Mouse (Mus musculus) cerebellum, adult 2 months (tissue): ENCODE measurements at regions not wholly inside any gene's neighbourhood (a gene's known extent, or its start where the extent isn't known, plus 50 kb on each side); places are given as distances from the start of the nearest gene placed in this dataset.

Source experiments
- CTCF ChIP-seq: fragments of 200-500 bp; IDR thresholded peaks from 2 replicates; pipeline ENCODE4 v1.5.1; 2011; ENCODE audit warnings: low read depth, mild to moderate bottlenecking, control low read depth, low read length, moderate library complexity, borderline replicate concordance; ENCODE audit not compliant: insufficient read depth
- POLR2A ChIP-seq: fragments of 200-500 bp; IDR thresholded peaks from 2 replicates; pipeline ENCODE4 v1.6.1; 2011; ENCODE audit warnings: low read length, control low read depth, borderline replicate concordance; ENCODE audit not compliant: insufficient read depth

DNA sequence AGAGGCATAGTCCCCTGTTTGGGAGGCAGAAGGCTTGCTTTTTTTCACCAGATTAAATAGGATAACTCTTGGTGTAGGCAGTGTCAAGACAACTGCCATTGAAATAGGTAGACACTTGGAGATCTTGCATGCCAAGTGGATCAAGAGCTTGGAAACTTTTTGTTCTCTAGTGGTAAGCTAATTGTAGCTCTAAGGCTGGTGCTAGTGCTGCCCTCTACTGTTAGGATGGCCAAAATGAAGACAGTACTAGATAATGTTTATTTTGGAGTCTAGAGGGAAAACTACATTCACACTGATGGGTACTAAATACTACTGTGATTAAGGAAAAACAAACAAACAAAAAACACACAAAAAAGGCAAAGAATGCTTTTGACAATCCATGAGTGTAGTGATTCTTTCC is 1428.4 kb upstream of the Tacstd2 start:
- TF ChIP-seq CTCF, result no peak
- no peak for TF ChIP-seq POLR2A
